Mouse (Mus musculus): ENCODE data around the gene Gxylt2.

Gene Gxylt2

GRCm38 (mm10) chr6:100848682-100849375 is 144.3 kb downstream of the Gxylt2 start:
- no peak for DNase-seq (ENCODE audit: low read depth, low spot score)

GRCm38 (mm10) chr6:100850671-100851081 is 146.1 kb downstream of the Gxylt2 start:
- DNase-seq (ENCODE audit: low read depth, low spot score), result peak; percentile 65

- peak; percentile 66 for DNase-seq (ENCODE audit: low read depth, low spot score)
These were observed 146.5 kb downstream of the Gxylt2 start for GRCm38 (mm10) chr6:100851083-100851482.
